Mouse (Mus musculus): ENCODE data around the gene Iqsec1. TPM values are rescaled to one million over a fixed set of nuclear protein-coding genes. Genes with fewer than 3 reads are reported as not detected.
A peak's percentile ranks its signal among the peaks of the same experiment; 100 is the strongest.

Iqsec1 gene
- total and polyA plus RNA-seq, 2 experiments from 2014 or later, result 12.0 to 93.7 TPM

- 93% methylated on average over 6 of the region's 6 CpGs for WGBS
- H3K4me2 ChIP-seq (ENCODE audit: low read depth, low read length), result no peak overlapping the region
- H3K4me3 ChIP-seq (ENCODE audit: low read depth, low read length), result no peak overlapping the region
- DNase-seq (ENCODE audit: low spot score), result no peak
- ATAC-seq (ENCODE audit: insufficient read depth, low read depth), result no peak
- H3K27me3 ChIP-seq (ENCODE audit: control insufficient read depth, insufficient read depth, low read length), result no peaks in the 10 kb centered on the region
- H3K9me3 ChIP-seq (replicated peaks; ENCODE audit: control insufficient read depth, low read length), result no peaks in the 10 kb centered on the region
- H3K9ac ChIP-seq (replicated peaks; ENCODE audit: low read depth, low read length), result no peak overlapping the region
- TF ChIP-seq CTCF (IDR thresholded peaks at IDR 0.05; ENCODE audit: low read depth) (no peak), EP300 (IDR thresholded peaks at IDR 0.05; ENCODE audit: low read depth) (no peak)
- peak overlapping the region; percentile 58 for H3K27ac ChIP-seq (ENCODE audit: low read depth)
- peaks cover 45% of the 10 kb centered on the region for H3K4me1 ChIP-seq (ENCODE audit: control insufficient read depth, insufficient read depth)
- peaks cover 52% of the 10 kb centered on the region for H3K36me3 ChIP-seq (replicated peaks; ENCODE audit: control insufficient read depth, insufficient read depth, low read length)
Measured at GRCm38 (mm10) chr6:90688003-90688402, 300.5 kb downstream of the Iqsec1 start.

DNA sequence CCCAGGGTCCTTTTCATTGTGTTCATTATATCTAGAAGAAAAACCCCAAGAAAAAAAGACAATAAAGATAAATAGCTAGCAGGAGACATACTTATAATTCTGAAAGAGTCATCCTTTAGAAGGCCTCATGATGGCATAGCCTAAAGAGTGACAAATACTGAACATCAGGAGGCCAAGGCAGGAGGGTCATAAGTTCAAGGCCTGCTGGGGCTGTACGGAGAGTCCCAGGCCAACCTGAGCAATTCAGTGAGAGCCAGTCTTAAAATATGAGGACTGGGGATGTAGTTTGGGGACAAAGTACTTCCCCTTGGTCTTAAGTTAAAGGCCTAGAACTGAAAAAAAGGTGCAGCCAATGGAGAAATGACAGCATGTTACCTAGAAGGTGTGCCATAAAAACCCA lies 301.7 kb downstream of the Iqsec1 start:
- Histone ChIP-seq H3K27ac (ENCODE audit: low read depth) (no peak overlapping the region), H3K36me3 (replicated peaks; ENCODE audit: control insufficient read depth, insufficient read depth, low read length) (peaks cover 41% of the 10 kb centered on the region), H3K4me2 (ENCODE audit: low read depth, low read length) (no peak overlapping the region), H3K4me1 (ENCODE audit: control insufficient read depth, insufficient read depth) (peaks cover 46% of the 10 kb centered on the region), H3K27me3 (ENCODE audit: control insufficient read depth, insufficient read depth, low read length) (no peaks in the 10 kb centered on the region), H3K9me3 (replicated peaks; ENCODE audit: control insufficient read depth, low read length) (no peaks in the 10 kb centered on the region), H3K9ac (replicated peaks; ENCODE audit: low read depth, low read length) (no peak overlapping the region), H3K4me3 (ENCODE audit: low read depth, low read length) (no peak overlapping the region)
- WGBS, result 76% methylated on average over 1 of the region's 1 CpGs
- ATAC-seq (ENCODE audit: insufficient read depth, low read depth), result no peak
- no peak for DNase-seq (ENCODE audit: low spot score)
- no peak for TF ChIP-seq EP300 (IDR thresholded peaks at IDR 0.05; ENCODE audit: low read depth)
- TF ChIP-seq CTCF (IDR thresholded peaks at IDR 0.05; ENCODE audit: low read depth), result no peak

DNA sequence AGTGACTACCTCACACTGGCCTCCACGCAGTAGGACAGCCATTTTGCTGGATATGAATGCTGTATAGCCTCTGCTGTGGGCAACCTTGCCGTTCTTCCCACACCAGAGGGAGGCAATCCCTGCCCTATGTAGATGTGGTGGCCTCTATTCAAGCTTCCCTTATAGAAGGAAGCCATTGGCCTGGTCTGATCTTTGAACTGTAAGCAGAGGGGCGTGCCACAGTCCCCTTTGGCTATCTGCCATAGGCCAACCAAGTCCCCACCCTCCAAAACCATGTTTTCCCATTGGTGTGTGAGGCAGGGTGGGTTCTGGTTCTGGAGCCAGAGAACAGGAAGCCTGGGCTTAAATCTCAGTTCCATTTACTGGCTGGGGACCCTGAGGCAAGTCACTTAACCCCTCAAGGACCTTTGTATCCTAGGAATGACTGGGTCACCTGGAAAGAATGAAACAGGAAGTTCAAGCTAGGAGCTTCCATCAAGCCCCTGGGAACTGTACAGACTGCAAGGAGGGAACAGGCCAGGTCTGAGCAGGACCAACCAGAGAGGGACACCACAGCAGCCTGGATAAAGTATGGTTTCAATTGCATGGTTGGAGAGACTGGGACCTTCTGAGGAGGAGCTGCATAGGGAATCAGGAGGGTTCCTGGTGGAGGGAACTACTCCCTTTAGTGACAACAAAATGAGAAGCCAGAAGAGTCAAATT lies 304.5 kb downstream of the Iqsec1 start:
- peaks cover 35% of the 10 kb centered on the region for H3K36me3 ChIP-seq (replicated peaks; ENCODE audit: control insufficient read depth, insufficient read depth, low read length)
- H3K4me1 ChIP-seq (ENCODE audit: control insufficient read depth, insufficient read depth), result peaks cover 36% of the 10 kb centered on the region
- no peak for ATAC-seq (ENCODE audit: insufficient read depth, low read depth)
- DNase-seq (ENCODE audit: low spot score), result no peak
- H3K9me3 ChIP-seq (replicated peaks; ENCODE audit: control insufficient read depth, low read length), result no peaks in the 10 kb centered on the region
- H3K4me3 ChIP-seq (ENCODE audit: low read depth, low read length), result no peak overlapping the region
- 0 out of 2 replicates have a peak overlapping the region, but pooled peaks have one; percentile 33 for H3K27ac ChIP-seq (ENCODE audit: low read depth)
- no peaks in the 10 kb centered on the region for H3K27me3 ChIP-seq (ENCODE audit: control insufficient read depth, insufficient read depth, low read length)
- H3K9ac ChIP-seq (replicated peaks; ENCODE audit: low read depth, low read length), result no peak overlapping the region
- no peak overlapping the region for H3K4me2 ChIP-seq (ENCODE audit: low read depth, low read length)
- 85% methylated on average over 3 of the region's 3 CpGs for WGBS
- TF ChIP-seq EP300 (IDR thresholded peaks at IDR 0.05; ENCODE audit: low read depth), result no peak
- TF ChIP-seq CTCF (IDR thresholded peaks at IDR 0.05; ENCODE audit: low read depth), result no peak

DNA sequence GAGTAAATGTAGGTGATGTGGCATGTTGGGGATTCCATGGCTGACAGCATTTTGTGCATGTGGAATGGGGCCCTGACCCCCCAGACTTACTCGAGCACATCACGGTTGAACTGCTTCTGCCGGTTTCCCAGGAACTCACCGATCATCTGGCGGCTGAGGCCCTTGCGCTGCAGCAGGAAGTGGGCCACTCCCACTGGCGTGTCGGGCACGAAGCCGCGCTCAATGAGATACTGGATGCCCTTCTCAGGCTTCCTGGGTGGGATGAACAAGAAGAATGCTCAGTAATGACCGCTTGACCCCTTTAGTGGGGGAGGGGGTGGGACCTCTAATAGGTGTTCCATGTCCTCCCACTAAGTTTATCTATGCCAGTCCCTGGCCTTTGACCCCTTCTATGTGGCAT lies 308.1 kb downstream of the Iqsec1 start:
- TF ChIP-seq EP300 (IDR thresholded peaks at IDR 0.05; ENCODE audit: low read depth) (no peak), CTCF (IDR thresholded peaks at IDR 0.05; ENCODE audit: low read depth) (no peak)
- Histone ChIP-seq H3K27me3 (ENCODE audit: control insufficient read depth, insufficient read depth, low read length) (no peaks in the 10 kb centered on the region), H3K4me2 (ENCODE audit: low read depth, low read length) (no peak overlapping the region), H3K9me3 (replicated peaks; ENCODE audit: control insufficient read depth, low read length) (no peaks in the 10 kb centered on the region), H3K4me1 (ENCODE audit: control insufficient read depth, insufficient read depth) (peaks cover 8% of the 10 kb centered on the region), H3K4me3 (ENCODE audit: low read depth, low read length) (no peak overlapping the region), H3K27ac (ENCODE audit: low read depth) (peak overlapping the region; percentile 3; the same call in 1 of the 2 replicates), H3K9ac (replicated peaks; ENCODE audit: low read depth, low read length) (no peak overlapping the region), H3K36me3 (replicated peaks; ENCODE audit: control insufficient read depth, insufficient read depth, low read length) (peaks cover 60% of the 10 kb centered on the region)
- ATAC-seq (ENCODE audit: insufficient read depth, low read depth), result no peak
- 68% methylated on average over 12 of the region's 12 CpGs for WGBS
- DNase-seq (ENCODE audit: low spot score), result no peak

GRCm38 (mm10) chr6:90678759-90679158 lies 309.7 kb downstream of the Iqsec1 start:
- no peaks in the 10 kb centered on the region for H3K9me3 ChIP-seq (replicated peaks; ENCODE audit: control insufficient read depth, low read length)
- TF ChIP-seq EP300 (IDR thresholded peaks at IDR 0.05; ENCODE audit: low read depth) (no peak), CTCF (IDR thresholded peaks at IDR 0.05; ENCODE audit: low read depth) (no peak)
- no peak overlapping the region for H3K4me2 ChIP-seq (ENCODE audit: low read depth, low read length)
- peaks cover 76% of the 10 kb centered on the region for H3K36me3 ChIP-seq (replicated peaks; ENCODE audit: control insufficient read depth, insufficient read depth, low read length)
- H3K27ac ChIP-seq (ENCODE audit: low read depth), result peak overlapping the region; percentile 76
- ATAC-seq (ENCODE audit: insufficient read depth, low read depth), result peak; percentile 82
- no peak overlapping the region for H3K4me3 ChIP-seq (ENCODE audit: low read depth, low read length)
- 77% methylated on average over 4 of the region's 4 CpGs for WGBS
- no peak for DNase-seq (ENCODE audit: low spot score)
- H3K4me1 ChIP-seq (ENCODE audit: control insufficient read depth, insufficient read depth), result peaks cover 4% of the 10 kb centered on the region; the same call in 1 of the 2 replicates
- H3K27me3 ChIP-seq (ENCODE audit: control insufficient read depth, insufficient read depth, low read length), result no peaks in the 10 kb centered on the region
- H3K9ac ChIP-seq (replicated peaks; ENCODE audit: low read depth, low read length), result no peak overlapping the region

GRCm38 (mm10) chr6:90668693-90669092 lies 319.8 kb downstream of the Iqsec1 start:
- DNase-seq (ENCODE audit: low spot score) (no peak), ATAC-seq (ENCODE audit: insufficient read depth, low read depth) (no peak)
- Histone ChIP-seq H3K9ac (replicated peaks; ENCODE audit: low read depth, low read length) (no peak overlapping the region), H3K4me1 (ENCODE audit: control insufficient read depth, insufficient read depth) (no peaks in the 10 kb centered on the region), H3K27ac (ENCODE audit: low read depth) (no peak overlapping the region), H3K9me3 (replicated peaks; ENCODE audit: control insufficient read depth, low read length) (no peaks in the 10 kb centered on the region), H3K27me3 (ENCODE audit: control insufficient read depth, insufficient read depth, low read length) (no peaks in the 10 kb centered on the region), H3K4me3 (ENCODE audit: low read depth, low read length) (no peak overlapping the region), H3K4me2 (ENCODE audit: low read depth, low read length) (no peak overlapping the region), H3K36me3 (replicated peaks; ENCODE audit: control insufficient read depth, insufficient read depth, low read length) (peaks cover 99% of the 10 kb centered on the region)
- TF ChIP-seq CTCF (IDR thresholded peaks at IDR 0.05; ENCODE audit: low read depth) (no peak), EP300 (IDR thresholded peaks at IDR 0.05; ENCODE audit: low read depth) (no peak)
- 78% methylated on average over 9 of the region's 9 CpGs for WGBS

All from heart, postnatal 0 days (tissue).